8 mouse cellular contexts compared by ENCODE assay signal in genomic region chr9:49873550-49873949, GRCm38 (mm10).
A peak's percentile ranks its signal among the peaks of the same experiment; 100 is the strongest.
DNase-seq lines count a peak whose midpoint lies in the region; TF ChIP-seq lines count a peak whose summit lies in the region.

No protein-coding gene starts in this region.

- peak overlapping the region; percentile 46 for H3K4me3 ChIP-seq in hindbrain, embryonic 10.5 days
- no peak overlapping the region; the same call in 1 of the 2 replicates for H3K4me3 ChIP-seq in olfactory bulb, adult 2 months (ENCODE audit: insufficient read depth, low read depth, low read length)

- TF ChIP-seq POLR2A in olfactory bulb, adult 2 months (IDR thresholded peaks at IDR 0.05; ENCODE audit: insufficient read depth, low read depth, low read length) = no peak

- H3K27me3 ChIP-seq in hindbrain, embryonic 10.5 days (ENCODE audit: insufficient read depth, poor library complexity, severe bottlenecking) = no peaks in the 10 kb centered on the region

- WGBS in hindbrain, embryonic 10.5 days = 2% methylated on average over 3 of the region's 3 CpGs
- WGBS in olfactory bulb, adult 2 months = 34% methylated on average over 3 of the region's 3 CpGs

- H3K4me1 ChIP-seq in hindbrain, embryonic 10.5 days (replicated peaks) = peaks cover 23% of the 10 kb centered on the region
- H3K4me1 ChIP-seq in olfactory bulb, adult 2 months (ENCODE audit: control insufficient read depth, insufficient read depth, low read length) = peaks cover 4% of the 10 kb centered on the region; the same call in 1 of the 2 replicates

- peak overlapping the region; percentile 86 for H3K27ac ChIP-seq in hindbrain, embryonic 10.5 days
- H3K27ac ChIP-seq in olfactory bulb, adult 2 months (ENCODE audit: insufficient read depth, low read depth, low read length) = peak overlapping the region; percentile 45; the same call in 1 of the 2 replicates

- DNase-seq in adrenal gland, adult 2 months = peak; percentile 11
- no peak for DNase-seq in adrenal gland, adult 18-20 months (ENCODE audit: low spot score in 2 of 2)
- peak; percentile 37 for DNase-seq in MN1 (ENCODE audit: low spot score)
- DNase-seq in embryo, embryonic 11.5 days (ENCODE audit: low read depth, low spot score) = peak; percentile 62
- peak; percentile 75 for DNase-seq in hindbrain, embryonic 10.5 days (ENCODE audit: low spot score)
- DNase-seq in left cerebral cortex, adult 8-10 months (ENCODE audit: low spot score in 2 of 2) = peak; percentile 30 to 83
- no peak for DNase-seq in urinary bladder, postnatal 10 days (ENCODE audit: low spot score)

- H3K9me3 ChIP-seq in hindbrain, embryonic 10.5 days = no peaks in the 10 kb centered on the region

- no peaks in the 10 kb centered on the region for H3K36me3 ChIP-seq in hindbrain, embryonic 10.5 days

- TF ChIP-seq CTCF in olfactory bulb, adult 2 months (IDR thresholded peaks at IDR 0.05; ENCODE audit: insufficient read depth, low read depth, low read length) = no peak

Comparison
In these comparisons a context has a peak if more than half of its experiments do, and no peak if none do; other contexts are left out.
1. DNase-seq: peak in adrenal gland, adult 2 months (single experiment), MN1 (single experiment), embryo, embryonic 11.5 days (single experiment), hindbrain, embryonic 10.5 days (single experiment) and left cerebral cortex, adult 8-10 months (2 of 2); none in adrenal gland, adult 18-20 months (0 of 2) and urinary bladder, postnatal 10 days (single experiment).